Mouse (Mus musculus): Measurements from ENCODE around the gene Il5ra. TPM values are rescaled to one million over a fixed set of nuclear protein-coding genes. Genes with fewer than 3 reads are reported as not detected.

Gene Il5ra
- polyA plus RNA-seq (2017; shearing (Covaris generic)) = not detected

DNA sequence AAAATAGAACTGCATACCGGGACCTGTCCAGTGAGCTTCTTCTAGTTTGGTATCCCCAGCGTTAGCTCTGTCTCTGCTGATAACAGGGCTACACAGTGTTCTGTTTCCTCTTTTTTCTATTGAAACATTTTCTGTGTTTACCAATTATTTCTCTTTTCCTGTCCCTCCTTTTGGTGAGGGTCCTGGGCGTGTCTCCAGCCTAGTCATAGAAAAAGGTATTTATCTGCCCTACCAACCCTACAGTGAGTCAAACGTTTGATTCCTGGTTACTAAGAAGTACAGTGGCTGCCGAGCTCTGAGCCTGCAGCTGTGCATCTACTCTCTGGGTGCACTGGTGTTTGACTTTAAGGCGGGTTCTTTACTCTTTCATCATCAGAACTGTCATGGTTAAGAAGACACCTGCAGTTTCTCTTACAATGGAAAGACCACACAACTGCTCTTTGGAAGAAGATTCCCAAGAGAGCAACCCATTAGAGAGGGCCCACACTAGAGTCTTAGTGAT lies at the start of gene Il5ra:
Il5ra (minus strand) TSS at position 151 of the 502 bp plus-strand sequence.

DNA sequence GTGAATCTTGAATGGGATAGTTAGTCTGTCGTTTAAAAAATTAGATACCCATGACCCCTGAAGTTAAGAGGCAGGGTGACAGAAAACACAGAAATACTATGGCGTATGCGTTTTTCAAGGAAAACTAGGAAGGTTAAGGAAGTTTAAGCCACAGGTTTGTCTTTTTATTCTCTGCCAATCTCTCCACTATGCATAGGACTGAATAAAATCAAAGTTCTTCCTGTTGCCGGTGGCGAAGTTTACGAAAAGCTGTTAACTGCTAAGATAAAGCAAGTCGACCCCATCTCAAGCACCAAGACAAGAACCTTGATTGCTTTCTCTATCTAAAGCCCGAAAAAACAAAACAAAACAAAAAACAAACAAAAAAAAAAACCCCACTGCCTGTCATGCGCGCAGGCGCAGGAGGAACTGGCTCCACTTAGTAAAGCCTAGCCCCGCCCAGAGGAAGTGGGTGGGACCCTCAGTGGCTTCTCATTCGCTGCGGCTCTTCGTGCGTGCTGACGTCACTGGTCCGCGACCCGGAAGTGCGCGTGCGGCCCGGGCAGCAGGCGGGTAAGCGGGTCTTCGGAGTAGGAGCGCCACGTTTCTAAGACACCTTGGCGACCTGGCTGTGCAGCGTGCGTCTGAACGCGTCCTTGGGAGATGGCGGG lies 19.9 kb upstream of the Il5ra start, which contains the start of gene Trnt1:
Trnt1 (plus strand) TSS at position 481 of the 650 bp plus-strand sequence.

Other genes starting within 250 kb of the Il5ra start
- gene Trnt1, start 20.1 kb upstream of the Il5ra start, polyA plus RNA-seq (2017; shearing (Covaris generic)) = 179 TPM
- 342 TPM for gene Crbn, start 51.0 kb upstream of the Il5ra start, polyA plus RNA-seq (2017; shearing (Covaris generic))

Measured in effector memory CD4-positive, alpha-beta T cell, adult 5 months (primary cell).